Mouse (Mus musculus) hindlimb bud, embryonic 11.5 days (tissue): ENCODE measurements around the gene Bola3.

Experiments
- DNase-seq: peaks from one replicate; pipeline ENCODE4 v3.0.0-alpha.2; 2012; ENCODE audit warnings: low read depth, low spot score; ENCODE audit errors: extremely low spot score

Bola3 gene

DNA sequence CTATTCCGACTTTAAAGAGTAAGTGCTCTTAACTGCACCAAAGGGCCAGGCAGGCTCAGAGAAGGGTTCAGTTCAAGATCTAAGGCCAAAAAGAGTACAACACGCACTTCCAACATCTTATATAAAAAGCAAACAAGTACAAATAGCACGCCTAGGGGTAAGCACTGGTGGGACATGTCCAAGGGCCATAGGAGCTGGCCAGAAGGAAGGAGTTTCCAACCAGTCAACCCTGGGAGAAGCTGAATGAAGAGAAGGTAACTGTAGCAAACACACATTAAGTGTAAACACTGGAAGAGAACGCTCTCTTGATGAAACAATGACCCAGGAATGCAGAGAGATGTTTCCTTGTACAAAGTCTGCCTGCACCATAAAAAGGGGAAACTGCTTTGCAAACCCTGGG, 45.2 kb downstream of the Bola3 start:
- DNase-seq = no peak

DNA sequence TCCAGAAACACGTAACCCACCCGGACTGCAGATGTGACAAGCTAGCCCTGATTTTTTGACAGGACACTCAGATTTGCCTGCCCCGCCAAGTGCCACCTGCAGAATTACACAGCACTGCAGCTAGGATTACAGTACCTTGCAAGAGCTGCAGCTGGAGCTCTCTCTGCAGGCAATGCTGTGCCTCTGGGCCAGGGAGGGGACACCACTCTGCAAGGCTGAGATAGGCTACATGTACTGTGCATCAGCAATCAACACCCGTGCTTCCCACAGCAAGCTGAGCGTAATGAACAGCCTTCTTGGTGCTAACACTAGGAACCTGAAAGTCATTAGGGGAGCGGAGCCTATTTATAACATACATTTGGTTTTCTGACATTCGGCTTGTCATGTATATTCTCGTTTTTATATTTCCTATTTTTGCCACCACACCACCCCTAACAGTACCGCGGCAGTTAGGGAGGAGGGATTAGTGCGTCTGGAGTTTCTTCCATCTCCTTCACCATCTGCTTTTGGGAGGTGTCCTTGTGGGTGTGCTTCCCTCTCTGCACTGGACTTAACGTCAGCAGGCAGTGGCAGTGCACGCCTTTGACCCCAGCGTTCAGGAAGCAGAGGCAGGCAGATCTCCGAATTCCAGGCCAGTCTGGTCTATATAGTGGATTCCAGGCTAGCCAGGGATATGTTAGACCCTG, 46.7 kb downstream of the Bola3 start:
- no peak for DNase-seq

DNA sequence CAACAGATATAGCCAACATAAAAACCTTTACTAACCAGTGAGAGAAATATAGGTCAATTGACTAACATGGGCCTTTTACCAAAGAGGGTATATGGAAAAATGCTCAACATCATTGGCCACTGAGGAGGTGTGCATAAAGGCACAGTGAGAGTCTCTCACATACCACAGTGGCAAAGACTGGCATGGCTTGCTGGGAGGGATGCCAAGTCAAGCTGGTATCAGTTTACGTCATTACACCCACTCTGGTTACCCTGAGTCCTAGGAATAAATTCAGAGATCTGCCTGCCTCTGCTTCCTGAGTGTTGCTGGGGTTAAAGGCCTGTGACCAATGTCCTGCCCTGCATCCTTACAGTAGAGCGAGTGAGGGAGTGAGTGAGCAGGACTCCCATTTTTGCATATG, 47.8 kb downstream of the Bola3 start:
- no peak for DNase-seq

DNA sequence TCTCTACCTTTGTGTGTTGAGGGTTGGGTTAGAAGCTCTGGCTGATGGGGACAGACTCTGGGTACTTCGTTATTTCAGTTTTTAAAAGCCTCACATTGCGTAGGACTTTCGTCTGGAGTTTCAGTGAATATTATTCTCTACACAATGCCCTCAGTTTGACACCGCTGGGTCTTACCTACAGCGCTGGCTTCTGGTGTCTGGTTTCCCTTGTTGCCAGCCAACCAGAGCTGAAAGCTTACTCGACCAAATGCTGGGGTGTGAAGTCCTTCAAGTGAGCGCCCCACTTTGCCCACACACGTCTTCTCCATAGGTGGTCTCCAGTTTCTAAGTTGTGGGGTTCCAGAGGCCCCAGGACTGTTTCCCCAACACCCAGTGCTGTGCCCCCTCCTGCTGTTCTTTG, 48.8 kb downstream of the Bola3 start:
- DNase-seq = no peak

DNA sequence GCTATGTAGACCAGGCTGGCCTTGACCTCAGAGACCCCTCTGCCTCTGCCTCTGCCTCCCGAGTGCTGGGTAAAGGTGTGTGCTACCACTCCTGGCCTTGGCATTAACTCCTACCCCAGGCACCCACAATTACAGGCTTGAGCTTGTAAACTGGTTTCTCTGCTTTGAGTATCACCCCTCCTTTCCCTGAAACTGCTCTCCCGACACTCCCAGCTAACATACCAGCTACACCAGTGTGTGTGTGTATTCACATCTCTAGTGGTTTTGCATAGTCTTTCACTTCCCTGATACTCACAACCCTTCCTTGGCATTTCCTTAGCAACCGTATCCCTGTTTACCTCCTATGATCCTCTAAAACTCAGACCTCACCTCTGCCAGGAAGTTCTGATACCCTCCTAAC, 50.8 kb downstream of the Bola3 start:
- DNase-seq = no peak

DNA sequence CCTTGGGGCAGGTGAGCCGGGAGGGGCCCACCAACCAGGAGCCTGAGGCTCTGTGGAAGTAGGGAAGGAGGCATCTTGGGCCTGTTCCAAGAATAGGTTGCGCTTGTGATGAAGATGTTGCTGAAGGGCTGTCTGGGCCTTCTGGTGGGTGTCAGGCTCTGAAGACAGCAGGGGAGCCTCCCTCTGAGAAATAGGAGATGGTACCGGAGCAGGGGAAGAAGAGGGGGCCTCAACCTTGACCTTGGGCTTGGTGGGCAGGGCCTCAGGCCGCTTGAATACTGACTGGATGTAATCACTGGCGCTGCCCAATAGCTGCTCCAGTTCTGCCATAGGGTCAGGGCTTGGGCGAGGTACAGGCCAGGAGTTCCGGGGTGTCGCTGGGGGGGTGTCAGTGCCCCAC, 54.5 kb downstream of the Bola3 start:
- no peak for DNase-seq

DNA sequence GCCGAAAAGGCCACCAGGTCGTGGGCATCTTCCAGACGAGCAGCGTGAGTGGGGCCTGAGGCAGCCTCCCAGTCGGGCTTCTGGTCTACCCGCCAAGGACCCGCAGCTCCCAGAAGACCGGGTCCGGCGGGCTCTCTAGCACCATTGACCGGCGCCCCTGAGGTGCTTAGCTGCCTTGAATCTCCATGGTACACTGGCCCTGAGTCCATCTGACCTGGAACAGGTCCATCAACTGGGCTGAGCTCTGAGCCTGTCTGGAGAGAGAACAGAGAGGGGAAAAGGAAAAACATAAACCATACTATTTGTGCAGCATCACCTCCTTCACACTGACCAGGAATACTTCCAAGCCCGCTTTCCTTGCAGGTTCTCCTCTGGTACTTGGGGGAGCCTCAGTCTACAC, 55.6 kb downstream of the Bola3 start:
- DNase-seq = no peak

DNA sequence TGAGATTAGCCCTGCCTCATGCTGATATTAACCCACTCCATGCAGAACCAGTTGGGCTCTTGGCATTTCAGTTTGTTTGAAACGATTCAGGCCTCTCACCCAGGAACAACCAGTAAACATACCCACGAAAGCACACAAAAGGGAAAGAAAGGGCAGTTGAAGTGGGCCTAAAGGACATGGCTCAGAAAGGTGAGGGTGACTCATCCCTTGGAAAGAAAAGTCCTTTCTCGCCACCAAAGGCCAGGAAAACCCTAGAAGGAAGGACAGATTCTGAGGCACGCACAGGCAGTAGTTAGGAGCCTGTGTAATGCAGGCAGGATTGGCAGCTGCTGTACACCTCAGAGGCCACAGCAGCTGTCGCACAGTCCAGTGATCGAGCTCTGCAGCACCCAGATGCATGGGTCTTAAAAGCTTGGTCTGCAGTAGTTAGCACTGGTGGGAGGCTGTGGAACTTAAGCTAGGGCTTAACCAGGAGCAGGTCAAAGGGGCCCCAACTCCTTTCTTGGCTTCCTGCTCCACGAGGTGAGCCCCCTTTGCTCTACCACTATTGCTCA, 56.6 kb downstream of the Bola3 start:
- no peak for DNase-seq

DNA sequence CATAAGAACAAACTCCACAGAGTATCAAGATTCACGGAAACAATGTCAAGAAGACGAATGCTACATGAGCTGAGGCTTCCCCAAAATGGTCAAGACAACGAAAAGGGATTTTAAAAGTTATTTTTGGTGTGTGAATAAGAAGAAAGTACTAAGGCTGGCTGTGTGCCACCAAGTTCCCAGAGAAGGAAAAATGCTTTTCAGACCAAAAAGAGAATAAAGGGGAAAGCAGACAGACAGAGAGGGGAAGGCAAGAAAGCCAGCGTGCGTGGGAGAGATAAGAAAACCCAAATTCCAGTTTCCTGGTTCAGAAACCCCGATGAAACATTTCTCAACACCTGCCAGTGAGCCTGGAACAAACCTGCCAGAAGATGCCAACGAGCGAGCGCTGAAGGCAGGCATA, 59.6 kb downstream of the Bola3 start:
- no peak for DNase-seq
